Mouse (Mus musculus) limb, embryonic 13.5 days (tissue): ENCODE results near the gene Htr3b. TPM values are rescaled to one million over a fixed set of nuclear protein-coding genes. Genes with fewer than 3 reads are reported as not detected.

Experiments used
- ATAC-seq: fragments of 200-750 bp; cut with Nextera tagmentation; 2 replicates; pipeline ENCODE4 v1.8.0; 2017; ENCODE audit warnings: low read depth, moderate number of reproducible peaks, moderate TSS enrichment; ENCODE audit not compliant: low FRiP score
- H3K27ac ChIP-seq: fragments of 300-500 bp; sonication (generic); 2 replicates; pipeline ENCODE4 v1.5.1; 2015; ENCODE audit warnings: inconsistent platforms, mild to moderate bottlenecking, moderate library complexity
- H3K27me3 ChIP-seq: fragments of 300-500 bp; sonication (generic); 2 replicates; pipeline ENCODE4 v1.6.1; 2015; ENCODE audit warnings: mild to moderate bottlenecking, inconsistent platforms
- H3K36me3 ChIP-seq: fragments of 300-500 bp; sonication (generic); 2 replicates; pipeline ENCODE4 v1.6.1; 2015; ENCODE audit warnings: inconsistent platforms, mild to moderate bottlenecking, moderate library complexity
- H3K4me1 ChIP-seq: fragments of 300-500 bp; sonication (generic); 2 replicates; pipeline ENCODE4 v1.6.1; 2015; ENCODE audit warnings: inconsistent platforms
- H3K4me2 ChIP-seq: fragments of 300-500 bp; sonication (generic); replicated peaks from 2 replicates; pipeline ENCODE4 v1.6.1; 2015; ENCODE audit warnings: inconsistent platforms, mild to moderate bottlenecking, moderate library complexity
- H3K4me3 ChIP-seq: fragments of 300-500 bp; sonication (generic); 2 replicates; pipeline ENCODE4 v1.5.1; 2015; ENCODE audit warnings: moderate library complexity, mild to moderate bottlenecking, inconsistent platforms
- H3K9ac ChIP-seq: fragments of 300-500 bp; sonication (generic); 2 replicates; pipeline ENCODE4 v1.6.1; 2015; ENCODE audit warnings: mild to moderate bottlenecking, inconsistent platforms
- H3K9me3 ChIP-seq: fragments of 300-500 bp; sonication (generic); 2 replicates; pipeline ENCODE4 v1.6.1; 2016; ENCODE audit warnings: inconsistent platforms
- WGBS: fragments of 180-500 bp; shearing (Covaris S2); methylation state at CpG from one replicate; pipeline ENCODE4 v1.1.7; 2015; 5-methylcytosine and 5-hydroxymethylcytosine counted together
- polyA plus RNA-seq: library from polyadenylated mRNA; unstranded; fragments of >200 nt; fragmentation: Nextera tagmentation; extraction: Ambion mirVana; gene quantifications from 2 replicates; pipeline ENCODE4 v1.2.1, GENCODE M21; 2015

Gene Htr3b
- polyA plus RNA-seq, 1 experiment from 2014 or later, result not detected

GRCm38 (mm10) chr9:48981827-48982226 is 17.0 kb upstream of the Htr3b start:
- ATAC-seq, result no peak

GRCm38 (mm10) chr9:48980781-48981180 is 16.0 kb upstream of the Htr3b start:
- no peak overlapping the region for H3K27ac ChIP-seq
- ATAC-seq, result no peak
- H3K36me3 ChIP-seq, result no peaks in the 10 kb centered on the region
- H3K9ac ChIP-seq, result no peak overlapping the region
- no peak overlapping the region for H3K4me2 ChIP-seq
- 82% methylated on average over 3 of the region's 3 CpGs for WGBS
- peaks cover 3% of the 10 kb centered on the region; the same call in 1 of the 2 replicates for H3K4me1 ChIP-seq
- H3K9me3 ChIP-seq, result no peaks in the 10 kb centered on the region
- no peak overlapping the region for H3K4me3 ChIP-seq
- H3K27me3 ChIP-seq, result no peaks in the 10 kb centered on the region

More at GRCm38 (mm10) chr9:48981827-48982226, 17.0 kb upstream of the Htr3b start:
- Histone ChIP-seq H3K4me1 (peaks cover 8% of the 10 kb centered on the region), H3K36me3 (no peaks in the 10 kb centered on the region), H3K27ac (no peak overlapping the region), H3K27me3 (no peaks in the 10 kb centered on the region), H3K9ac (no peak overlapping the region), H3K4me2 (no peak overlapping the region), H3K4me3 (no peak overlapping the region), H3K9me3 (no peaks in the 10 kb centered on the region)

- H3K4me1 ChIP-seq, result peaks cover 3% of the 10 kb centered on the region; the same call in 1 of the 2 replicates
- no peaks in the 10 kb centered on the region for H3K9me3 ChIP-seq
- no peak for ATAC-seq
- H3K27me3 ChIP-seq, result no peaks in the 10 kb centered on the region
- no peaks in the 10 kb centered on the region for H3K36me3 ChIP-seq
- no peak overlapping the region for H3K4me2 ChIP-seq
- H3K4me3 ChIP-seq, result no peak overlapping the region
- no peak overlapping the region for H3K27ac ChIP-seq
- 55% methylated on average over 5 of the region's 5 CpGs for WGBS
- no peak overlapping the region for H3K9ac ChIP-seq
Observed at GRCm38 (mm10) chr9:48980371-48980770, 15.6 kb upstream of the Htr3b start.

- H3K4me2 ChIP-seq, result no peak overlapping the region
- no peak for ATAC-seq
- no peaks in the 10 kb centered on the region for H3K4me1 ChIP-seq
- no peak overlapping the region for H3K9ac ChIP-seq
- no peaks in the 10 kb centered on the region for H3K27me3 ChIP-seq
- 76% methylated on average over 6 of the region's 6 CpGs for WGBS
- H3K27ac ChIP-seq, result no peak overlapping the region
- H3K4me3 ChIP-seq, result no peak overlapping the region
- H3K36me3 ChIP-seq, result no peaks in the 10 kb centered on the region
- no peaks in the 10 kb centered on the region for H3K9me3 ChIP-seq
Observed at GRCm38 (mm10) chr9:48976661-48977355, 12.0 kb upstream of the Htr3b start.

- ATAC-seq, result no peak
- WGBS, result 23% methylated on average over 3 of the region's 3 CpGs
Observed at GRCm38 (mm10) chr9:48972494-48972893, 7.7 kb upstream of the Htr3b start.

GRCm38 (mm10) chr9:48962131-48962530 is 2.7 kb downstream of the Htr3b start:
- Histone ChIP-seq H3K27ac (no peak overlapping the region; the same call in 1 of the 2 replicates), H3K4me1 (no peaks in the 10 kb centered on the region), H3K9me3 (no peaks in the 10 kb centered on the region), H3K36me3 (no peaks in the 10 kb centered on the region), H3K9ac (no peak overlapping the region), H3K27me3 (peaks cover 30% of the 10 kb centered on the region), H3K4me3 (no peak overlapping the region), H3K4me2 (no peak overlapping the region)
- ATAC-seq, result no peak
- WGBS, result 39% methylated on average over 7 of the region's 7 CpGs

More at GRCm38 (mm10) chr9:48972494-48972893, 7.7 kb upstream of the Htr3b start:
- no peaks in the 10 kb centered on the region for H3K9me3 ChIP-seq
- H3K4me1 ChIP-seq, result no peaks in the 10 kb centered on the region
- no peak overlapping the region for H3K27ac ChIP-seq
- no peaks in the 10 kb centered on the region for H3K36me3 ChIP-seq
- no peak overlapping the region for H3K4me2 ChIP-seq
- no peak overlapping the region for H3K9ac ChIP-seq
- no peak overlapping the region for H3K4me3 ChIP-seq
- no peaks in the 10 kb centered on the region for H3K27me3 ChIP-seq

GRCm38 (mm10) chr9:48961314-48961713 is 3.5 kb downstream of the Htr3b start:
- 31% methylated on average over 12 of the region's 12 CpGs for WGBS
- Histone ChIP-seq H3K4me1 (no peaks in the 10 kb centered on the region), H3K36me3 (no peaks in the 10 kb centered on the region), H3K9me3 (no peaks in the 10 kb centered on the region), H3K4me2 (peak overlapping the region; percentile 25; the same call in 1 of the 2 replicates), H3K27me3 (peaks cover 30% of the 10 kb centered on the region), H3K9ac (no peak overlapping the region), H3K27ac (no peak overlapping the region), H3K4me3 (no peak overlapping the region)
- ATAC-seq, result no peak

- Histone ChIP-seq H3K9ac (no peak overlapping the region), H3K9me3 (no peaks in the 10 kb centered on the region), H3K27me3 (no peaks in the 10 kb centered on the region), H3K27ac (no peak overlapping the region), H3K4me1 (no peaks in the 10 kb centered on the region), H3K36me3 (no peaks in the 10 kb centered on the region), H3K4me3 (no peak overlapping the region), H3K4me2 (no peak overlapping the region)
- WGBS, result 88% methylated on average over 4 of the region's 4 CpGs
- no peak for ATAC-seq
Observed at GRCm38 (mm10) chr9:48947565-48947964, 17.2 kb downstream of the Htr3b start.

GRCm38 (mm10) chr9:48942349-48942748 is 22.4 kb downstream of the Htr3b start:
- Histone ChIP-seq H3K27ac (no peak overlapping the region), H3K9me3 (no peaks in the 10 kb centered on the region), H3K4me3 (no peak overlapping the region), H3K9ac (no peak overlapping the region), H3K4me2 (no peak overlapping the region), H3K4me1 (no peaks in the 10 kb centered on the region), H3K36me3 (no peaks in the 10 kb centered on the region), H3K27me3 (no peaks in the 10 kb centered on the region)
- 80% methylated on average over 1 of the region's 1 CpGs for WGBS
- no peak for ATAC-seq

GRCm38 (mm10) chr9:48929436-48929835 is 35.4 kb downstream of the Htr3b start:
- Histone ChIP-seq H3K4me1 (peaks cover 4% of the 10 kb centered on the region; the same call in 1 of the 2 replicates), H3K4me3 (no peak overlapping the region), H3K9me3 (no peaks in the 10 kb centered on the region), H3K27me3 (peaks cover 54% of the 10 kb centered on the region), H3K36me3 (no peaks in the 10 kb centered on the region), H3K9ac (no peak overlapping the region), H3K4me2 (no peak overlapping the region), H3K27ac (no peak overlapping the region)
- ATAC-seq, result no peak
- 84% methylated on average over 5 of the region's 5 CpGs for WGBS

- Histone ChIP-seq H3K36me3 (no peaks in the 10 kb centered on the region), H3K27ac (no peak overlapping the region), H3K4me1 (peaks cover 4% of the 10 kb centered on the region; the same call in 1 of the 2 replicates), H3K4me3 (no peak overlapping the region), H3K9ac (no peak overlapping the region), H3K9me3 (no peaks in the 10 kb centered on the region), H3K4me2 (no peak overlapping the region), H3K27me3 (peaks cover 54% of the 10 kb centered on the region)
- no peak for ATAC-seq
- WGBS, result 50% methylated on average over 3 of the region's 3 CpGs
Observed at GRCm38 (mm10) chr9:48928781-48929180, 36.0 kb downstream of the Htr3b start.

- no peak overlapping the region for H3K4me3 ChIP-seq
- WGBS, result 50% methylated on average over 18 of the region's 18 CpGs
Observed at GRCm38 (mm10) chr9:48916011-48916788, 48.6 kb downstream of the Htr3b start.

More at GRCm38 (mm10) chr9:48916011-48916788, 48.6 kb downstream of the Htr3b start:
- no peaks in the 10 kb centered on the region for H3K36me3 ChIP-seq
- H3K27me3 ChIP-seq, result peaks cover 67% of the 10 kb centered on the region
- peaks cover 24% of the 10 kb centered on the region for H3K4me1 ChIP-seq
- no peaks in the 10 kb centered on the region for H3K9me3 ChIP-seq
- no peak overlapping the region for H3K27ac ChIP-seq
- ATAC-seq, result peak; percentile 54; the same call in 1 of the 2 replicates
- H3K4me2 ChIP-seq, result no peak overlapping the region
- H3K9ac ChIP-seq, result no peak overlapping the region; the same call in 1 of the 2 replicates
